Mouse (Mus musculus) neutrophil, adult 83 days (primary cell): Measurements from ENCODE around the gene Vps72. TPM values are rescaled to one million over a fixed set of nuclear protein-coding genes. Genes with fewer than 3 reads are reported as not detected.

Experiments
- total RNA-seq, 2 experiments: library from RNA; stranded (reverse); gene quantifications; one replicate each; pipeline ENCODE4 v1.2.4; 2023

Vps72 gene
- 10 to 100 TPM; 31.0 to 35.0 TPM for total RNA-seq

GRCm38 (mm10) chr3:95110911-95111726 lies at the start of gene Vps72:
Gene Vps72 (plus strand): TSS chr3:95111022.

GRCm38 (mm10) chr3:95106338-95107117 lies 4.3 kb upstream of the Vps72 start, which contains the start of gene Pip5k1a:
Gene Pip5k1a (minus strand): TSS chr3:95106930.

GRCm38 (mm10) chr3:95124246-95124645 lies 13.4 kb downstream of the Vps72 start, which contains the start of gene Tmod4:
Gene Tmod4 (plus strand): TSS chr3:95124476.

GRCm38 (mm10) chr3:95133680-95134101 lies 22.9 kb downstream of the Vps72 start, which contains the start of the genes Scnm1 and Lysmd1:
Gene Scnm1 (minus strand): TSS chr3:95134011.
Gene Lysmd1 (plus strand): TSS chr3:95134088.

GRCm38 (mm10) chr3:95141952-95142616 lies 31.3 kb downstream of the Vps72 start, which contains the start of gene Tnfaip8l2:
Gene Tnfaip8l2 (minus strand): TSS chr3:95142360.

GRCm38 (mm10) chr3:95159987-95160963 lies 49.5 kb downstream of the Vps72 start, which contains the start of gene Sema6c:
Gene Sema6c (plus strand): TSS chr3:95160457.

Other genes with a start within 250 kb of the Vps72 start
- gene Psmb4, start 224.1 kb upstream of the Vps72 start, total RNA-seq: 100 to 1,000 TPM; 195 to 207 TPM
- gene Selenbp1, start 178.0 kb upstream of the Vps72 start, total RNA-seq: 10 to 100 TPM; 22.3 to 30.2 TPM
- 10 to 100 TPM; 13.9 to 16.8 TPM for gene Rfx5, start 156.9 kb upstream of the Vps72 start, total RNA-seq
- gene Pi4kb, start 136.3 kb upstream of the Vps72 start, total RNA-seq: 10 to 100 TPM; 29.4 to 40.4 TPM
- 10 to 100 TPM; 44.6 to 57.4 TPM for gene Zfp687, start 95.6 kb upstream of the Vps72 start, total RNA-seq
- gene Psmd4, start 68.4 kb upstream of the Vps72 start, total RNA-seq: 10 to 100 TPM; 92.0 to 99.5 TPM
- 10 to 100 TPM; 20.7 to 26.5 TPM for gene Pip5k1a, start 4.1 kb upstream of the Vps72 start, total RNA-seq
- 1 to 10 TPM in 1 of 2 experiments, under 1 TPM in 1; 0.99 to 1.6 TPM for gene Tmod4, start 13.5 kb downstream of the Vps72 start, total RNA-seq
- gene Scnm1, start 23.0 kb downstream of the Vps72 start, total RNA-seq: 10 to 100 TPM; 42.7 to 50.8 TPM
- 1 to 10 TPM; 2.6 to 3.2 TPM for gene Lysmd1, start 23.1 kb downstream of the Vps72 start, total RNA-seq
- gene Tnfaip8l2, start 31.3 kb downstream of the Vps72 start, total RNA-seq: 10 to 100 TPM; 78.5 to 90.9 TPM
- 1 to 10 TPM in 1 of 2 experiments, under 1 TPM in 1; 0.79 to 1.2 TPM for gene Sema6c, start 49.4 kb downstream of the Vps72 start, total RNA-seq
- 10 to 100 TPM; 38.9 to 47.6 TPM for gene Gabpb2, start 106.9 kb downstream of the Vps72 start, total RNA-seq
- 100 to 1,000 TPM; 224 to 236 TPM for gene Cdc42se1, start 117.7 kb downstream of the Vps72 start, total RNA-seq
- gene Mllt11, start 121.1 kb downstream of the Vps72 start, total RNA-seq: 1 to 10 TPM; 2.3 to 2.4 TPM
- not detected for gene Gm128, start 130.6 kb downstream of the Vps72 start, total RNA-seq
- under 1 TPM in 1 of 2 experiments, not detected in 1; 0.44 TPM for gene Bnipl, start 140.2 kb downstream of the Vps72 start, total RNA-seq
- gene Mindy1, start 170.3 kb downstream of the Vps72 start, total RNA-seq: 100 to 1,000 TPM; 127 to 146 TPM
- 10 to 100 TPM; 17.4 to 19.3 TPM for gene Prune1, start 171.1 kb downstream of the Vps72 start, total RNA-seq
- 1 to 10 TPM; 2.6 to 2.8 TPM for gene Anxa9, start 196.2 kb downstream of the Vps72 start, total RNA-seq
- gene Cers2, start 203.8 kb downstream of the Vps72 start, total RNA-seq: 100 to 1,000 TPM; 130 to 136 TPM
- gene Setdb1, start 246.2 kb downstream of the Vps72 start, total RNA-seq: 10 to 100 TPM; 20.0 to 21.0 TPM